Mouse (Mus musculus) pancreas, adult 10 weeks (tissue): Measurements from ENCODE around the gene Tgtp1. TPM values are rescaled to one million over a fixed set of nuclear protein-coding genes. Genes with fewer than 3 reads are reported as not detected.

ENCODE experiments used
- polyA plus RNA-seq: library from polyadenylated mRNA; stranded (reverse); fragments of 350-450 nt; fragmentation: Illumina TruSeq; extraction: RNeasy Lipid Tissue Mini Kit (QIAGEN cat#74804); gene quantifications from one replicate; pipeline ENCODE4 v1.2.3, GENCODE M21; 2015; ENCODE audit warnings: low read depth, low replicate concordance; ENCODE audit not compliant: insufficient read depth

Tgtp1 gene
- polyA plus RNA-seq = 9.7 TPM

GRCm38 (mm10) chr11:48994018-48994417 lies at the start of gene Tgtp1:
Gene Tgtp1 (minus strand): TSS chr11:48994172.

GRCm38 (mm10) chr11:48991740-48992520 lies 2.0 kb downstream of the Tgtp1 start, which contains the start of gene Gm12185:
Gene Gm12185 (minus strand): TSS chr11:48992226.

GRCm38 (mm10) chr11:48979251-48979650 lies 14.7 kb downstream of the Tgtp1 start, which contains the start of gene 9930111J21Rik1:
Gene 9930111J21Rik1 (minus strand): TSS chr11:48979398.

GRCm38 (mm10) chr11:48978240-48978939 lies 15.6 kb downstream of the Tgtp1 start, which contains the start of gene Olfr56:
Gene Olfr56 (plus strand): TSS chr11:48978889.

GRCm38 (mm10) chr11:48946090-48946489 lies 47.9 kb downstream of the Tgtp1 start, which contains the start of gene Psme2b:
Gene Psme2b (minus strand): TSS chr11:48946190.

Other genes starting within 250 kb of the Tgtp1 start
- gene Rack1, start 193.8 kb downstream of the Tgtp1 start, polyA plus RNA-seq = 585 TPM
- 9.2 TPM for gene Trim41, start 176.8 kb downstream of the Tgtp1 start, polyA plus RNA-seq
- 5.0 TPM for gene Trim7, start 168.0 kb downstream of the Tgtp1 start, polyA plus RNA-seq
- gene Gm12184, start 167.5 kb downstream of the Tgtp1 start, polyA plus RNA-seq = not detected
- 6.0 TPM for gene Irgm1, start 122.5 kb downstream of the Tgtp1 start, polyA plus RNA-seq
- gene Gm5431, start 92.0 kb downstream of the Tgtp1 start, polyA plus RNA-seq = 0.57 TPM
- gene Psme2b, start 48.0 kb downstream of the Tgtp1 start, polyA plus RNA-seq = 1.1 TPM
- not detected for gene Olfr56, start 15.3 kb downstream of the Tgtp1 start, polyA plus RNA-seq
- 1.9 TPM for gene 9930111J21Rik1, start 14.8 kb downstream of the Tgtp1 start, polyA plus RNA-seq
- not detected for gene Gm12185, start 1.9 kb downstream of the Tgtp1 start, polyA plus RNA-seq
- 2.8 TPM for gene 9930111J21Rik2, start 57.1 kb upstream of the Tgtp1 start, polyA plus RNA-seq
- 9.2 TPM for gene Tgtp2, start 70.0 kb upstream of the Tgtp1 start, polyA plus RNA-seq
- gene Ifi47, start 82.4 kb upstream of the Tgtp1 start, polyA plus RNA-seq = 5.4 TPM
- gene Olfr1396, start 120.7 kb upstream of the Tgtp1 start, polyA plus RNA-seq = 1.1 TPM
- not detected for gene Olfr1395, start 148.1 kb upstream of the Tgtp1 start, polyA plus RNA-seq
- not detected for gene Olfr1394, start 160.2 kb upstream of the Tgtp1 start, polyA plus RNA-seq
- gene Btnl9, start 193.0 kb upstream of the Tgtp1 start, polyA plus RNA-seq = 19.2 TPM
- gene Zfp62, start 209.1 kb upstream of the Tgtp1 start, polyA plus RNA-seq = 5.4 TPM